Mouse (Mus musculus) lung, embryonic 14.5 days (tissue): Measurements from ENCODE around the gene Sgsm2. TPM values are rescaled to one million over a fixed set of nuclear protein-coding genes. Genes with fewer than 3 reads are reported as not detected.

ENCODE experiments used
- ATAC-seq: fragments of 200-750 bp; cut with Nextera tagmentation; 2 replicates; pipeline ENCODE4 v1.8.0; 2017; ENCODE audit warnings: mild to moderate bottlenecking, moderate TSS enrichment, moderate library complexity; ENCODE audit not compliant: insufficient read depth
- DNase-seq: peaks from one replicate; pipeline ENCODE4 v3.0.0-alpha.2; 2015
- H3K27ac ChIP-seq: fragments of 300-500 bp; sonication (generic); 2 replicates; pipeline ENCODE4 v1.5.1; 2014; ENCODE audit warnings: low read depth, mild to moderate bottlenecking, moderate library complexity
- H3K27me3 ChIP-seq: fragments of 300-500 bp; sonication (generic); 2 replicates; pipeline ENCODE4 v1.6.1; 2014; ENCODE audit warnings: low read length, control low read depth; ENCODE audit not compliant: insufficient read depth
- H3K36me3 ChIP-seq: fragments of 300-500 bp; sonication (generic); 2 replicates; pipeline ENCODE4 v1.6.1; 2014; ENCODE audit warnings: control low read depth; ENCODE audit not compliant: insufficient read depth
- H3K4me1 ChIP-seq: fragments of 300-500 bp; sonication (generic); 2 replicates; pipeline ENCODE4 v1.6.1; 2014; ENCODE audit warnings: antibody characterized with exemption, control low read depth; ENCODE audit not compliant: insufficient read depth
- H3K4me2 ChIP-seq: fragments of 300-500 bp; sonication (generic); 2 replicates; pipeline ENCODE4 v1.6.1; 2014; ENCODE audit warnings: mild to moderate bottlenecking
- H3K4me3 ChIP-seq: fragments of 300-500 bp; sonication (generic); 2 replicates; pipeline ENCODE4 v1.5.1; 2014; ENCODE audit warnings: low read depth, low read length
- H3K9ac ChIP-seq: fragments of 300-500 bp; sonication (generic); 2 replicates; pipeline ENCODE4 v1.6.1; 2014
- H3K9me3 ChIP-seq: fragments of 300-500 bp; sonication (generic); 2 replicates; pipeline ENCODE4 v1.6.1; 2016; ENCODE audit warnings: low read depth, low read length, control low read depth
- CTCF ChIP-seq: IDR thresholded peaks from 2 replicates; pipeline ENCODE4 v1.5.1; 2016; ENCODE audit warnings: antibody characterized with exemption, low read depth
- WGBS: fragments of 180-500 bp; shearing (Covaris S2); extraction: QIAGEN DNeasy Blood & Tissue Kit; methylation state at CpG from one replicate; pipeline ENCODE4 v1.1.7; 2014; 5-methylcytosine and 5-hydroxymethylcytosine counted together
- polyA plus RNA-seq: library from polyadenylated mRNA; unstranded; fragments of >200 nt; fragmentation: Nextera tagmentation; extraction: Ambion mirVana; gene quantifications from 2 replicates; pipeline ENCODE4 v1.2.1, GENCODE M21; 2014

Sgsm2 gene
- polyA plus RNA-seq, 1 experiment from 2014 or later = 4.8 TPM

DNA sequence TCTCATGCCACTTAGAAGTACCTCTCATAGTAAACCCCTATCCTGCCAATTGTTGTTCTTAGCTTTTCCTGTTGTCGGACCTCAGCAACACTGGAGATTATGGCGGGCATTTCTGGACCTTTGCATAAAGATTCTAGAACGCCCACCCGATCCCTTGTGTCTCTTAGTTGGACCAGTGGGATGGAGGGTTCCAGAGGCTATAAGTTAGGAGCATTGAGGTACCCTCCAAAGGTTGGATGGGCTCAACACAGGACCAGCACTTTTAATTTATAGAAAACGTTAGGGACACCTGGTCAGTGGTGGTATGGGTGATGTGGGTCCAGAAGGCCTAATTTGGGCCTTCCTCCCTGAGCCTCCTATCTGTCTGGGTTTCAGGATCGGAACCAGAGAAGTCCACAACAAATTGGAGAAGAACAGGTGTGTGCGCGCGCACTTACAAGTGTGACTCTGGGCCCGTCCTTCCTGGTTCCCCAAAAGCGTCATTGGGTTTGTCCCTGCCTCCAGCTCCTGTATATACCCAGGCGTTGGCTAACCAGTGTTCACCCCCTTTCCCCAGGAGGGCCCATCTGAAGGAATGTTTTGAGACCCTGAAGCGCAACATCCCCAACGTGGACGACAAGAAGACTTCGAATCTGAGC, 59.7 kb downstream of the Sgsm2 start:
- Histone ChIP-seq H3K4me2 (peak overlapping the region; percentile 94), H3K27ac (peak overlapping the region; percentile 96), H3K9ac (peak overlapping the region; percentile 59; the same call in 1 of the 2 replicates), H3K4me3 (peak overlapping the region; percentile 53), H3K4me1 (peaks cover 14% of the 10 kb centered on the region), H3K36me3 (peaks cover 7% of the 10 kb centered on the region; the same call in 1 of the 2 replicates), H3K27me3 (no peaks in the 10 kb centered on the region), H3K9me3 (no peaks in the 10 kb centered on the region)
- DNase-seq (no peak), ATAC-seq (peak; percentile 2; the same call in 1 of the 2 replicates)
- WGBS = 41% methylated on average over 16 of the region's 16 CpGs
- no peak for TF ChIP-seq CTCF

DNA sequence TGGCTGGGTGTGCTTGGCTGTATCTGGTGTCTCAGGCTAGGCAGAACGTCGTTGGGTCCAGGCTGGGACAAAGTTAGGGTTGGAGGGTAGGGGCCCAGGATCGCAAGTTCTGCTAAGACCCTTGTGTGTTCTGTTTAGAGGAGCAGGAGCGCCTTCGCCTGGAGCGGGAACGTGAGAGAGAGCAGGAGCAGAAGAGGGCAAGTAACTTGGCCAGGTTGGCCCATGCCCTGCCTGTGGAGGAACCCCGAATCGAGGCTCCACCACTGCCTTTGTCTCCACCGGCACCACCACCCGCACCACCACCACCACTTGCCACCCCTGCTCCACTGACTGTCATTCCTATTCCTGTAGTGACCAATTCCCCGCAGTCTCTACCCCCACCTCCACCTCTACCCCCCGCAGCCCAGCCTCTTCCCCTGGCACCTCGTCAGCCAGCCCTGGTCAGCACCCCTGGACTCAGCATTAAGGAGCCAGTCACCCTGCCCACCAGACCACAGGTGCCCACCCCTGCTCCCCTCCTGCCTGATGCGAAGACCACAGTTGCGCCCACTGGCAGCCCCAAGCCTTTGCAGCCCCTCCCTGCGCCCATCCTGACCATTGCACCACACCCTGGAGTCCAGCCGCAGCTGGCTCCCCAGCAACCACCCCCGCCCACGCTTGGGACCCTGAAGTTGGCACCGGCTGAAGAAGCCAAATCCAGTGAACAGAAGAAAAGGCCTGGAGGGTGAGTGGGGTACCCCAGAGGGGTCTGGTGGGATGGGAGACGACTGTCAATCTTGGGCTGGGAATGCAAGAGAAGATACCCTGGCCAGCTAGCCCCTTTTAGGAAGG, 60.4 kb downstream of the Sgsm2 start:
- Histone ChIP-seq H3K27ac (no peak overlapping the region), H3K9me3 (no peaks in the 10 kb centered on the region), H3K36me3 (0 out of 2 replicates have a peak, but pooled peaks cover 5% of the 10 kb centered on the region), H3K4me2 (no peak overlapping the region), H3K4me1 (peaks cover 14% of the 10 kb centered on the region), H3K9ac (no peak overlapping the region), H3K27me3 (no peaks in the 10 kb centered on the region), H3K4me3 (no peak overlapping the region)
- no peak for TF ChIP-seq CTCF
- DNase-seq (no peak), ATAC-seq (no peak)
- WGBS = 92% methylated on average over 22 of the region's 22 CpGs

DNA sequence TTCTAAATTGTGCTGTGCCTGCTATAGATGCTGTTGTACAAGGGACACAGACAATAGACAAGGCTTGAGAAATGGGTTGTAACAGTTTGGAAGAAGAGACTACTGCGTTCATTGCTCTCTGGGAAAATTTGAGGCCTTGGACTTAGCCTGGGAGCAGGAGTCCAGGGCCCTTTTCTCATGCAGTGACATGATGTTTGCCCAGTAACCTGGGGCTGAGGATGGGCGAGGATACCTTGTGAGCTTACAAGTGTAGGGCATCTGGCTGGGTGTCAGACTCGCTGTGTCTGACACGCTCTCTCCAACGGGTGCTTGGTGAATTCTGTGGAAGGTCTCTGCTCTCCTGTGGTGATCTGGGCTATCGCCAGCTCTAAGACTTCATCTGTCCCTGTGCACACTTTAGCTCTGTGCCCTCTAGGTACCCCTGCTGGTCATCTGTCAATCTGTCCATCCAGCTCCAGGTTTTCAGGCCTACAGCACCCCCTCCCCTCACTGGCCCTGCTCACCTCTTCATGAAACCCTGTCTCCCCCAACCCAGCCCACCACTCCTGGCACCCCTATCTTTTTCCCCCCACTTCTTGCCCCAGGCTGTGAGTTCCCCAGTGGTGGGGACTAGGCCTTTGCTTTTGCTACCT, 61.2 kb downstream of the Sgsm2 start:
- TF ChIP-seq CTCF = no peak
- H3K4me3 ChIP-seq = no peak overlapping the region
- H3K9ac ChIP-seq = no peak overlapping the region
- H3K36me3 ChIP-seq = 0 out of 2 replicates have a peak, but pooled peaks cover 5% of the 10 kb centered on the region
- no peak overlapping the region for H3K27ac ChIP-seq
- H3K4me1 ChIP-seq = peaks cover 14% of the 10 kb centered on the region
- DNase-seq (no peak), ATAC-seq (no peak)
- no peaks in the 10 kb centered on the region for H3K9me3 ChIP-seq
- no peak overlapping the region for H3K4me2 ChIP-seq
- WGBS = 85% methylated on average over 6 of the region's 6 CpGs
- H3K27me3 ChIP-seq = no peaks in the 10 kb centered on the region

DNA sequence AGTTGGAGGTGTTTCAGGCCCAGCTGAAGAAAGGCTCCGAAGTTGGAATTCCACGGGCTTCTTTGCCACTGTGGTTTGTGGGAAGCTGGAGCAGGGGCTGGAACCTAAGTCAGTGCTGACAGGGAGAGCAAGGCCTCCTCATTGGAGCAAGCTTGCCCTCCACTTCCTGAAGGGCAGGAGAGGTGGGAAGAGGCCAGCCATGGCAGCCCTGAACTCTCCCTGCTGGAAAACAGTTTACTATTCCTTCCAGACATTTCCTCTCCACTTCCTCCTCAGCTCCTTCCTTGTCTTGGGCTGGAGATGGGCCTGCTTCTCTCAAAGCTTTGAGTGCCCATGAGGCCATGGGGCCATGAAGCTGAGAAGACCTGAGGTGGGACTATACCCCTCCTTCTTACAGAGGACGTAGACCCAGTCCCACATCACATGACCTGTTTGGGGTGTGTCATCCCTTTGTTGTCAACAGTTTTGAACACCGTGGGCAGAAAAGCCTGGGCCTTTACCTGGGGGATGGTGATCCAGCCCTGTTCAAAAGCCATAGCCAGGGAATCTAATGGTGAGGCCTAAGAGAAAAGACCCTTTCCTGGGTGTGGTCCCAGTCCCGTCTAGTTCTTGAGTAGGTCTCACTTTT, 62.1 kb downstream of the Sgsm2 start:
- Histone ChIP-seq H3K36me3 (no peaks in the 10 kb centered on the region), H3K27me3 (no peaks in the 10 kb centered on the region), H3K9ac (no peak overlapping the region), H3K4me3 (no peak overlapping the region), H3K9me3 (no peaks in the 10 kb centered on the region), H3K4me2 (no peak overlapping the region), H3K4me1 (peaks cover 14% of the 10 kb centered on the region), H3K27ac (peak overlapping the region; percentile 64; the same call in 1 of the 2 replicates)
- 39% methylated on average over 5 of the region's 5 CpGs for WGBS
- no peak for ATAC-seq
- TF ChIP-seq CTCF = no peak
- DNase-seq = no peak

DNA sequence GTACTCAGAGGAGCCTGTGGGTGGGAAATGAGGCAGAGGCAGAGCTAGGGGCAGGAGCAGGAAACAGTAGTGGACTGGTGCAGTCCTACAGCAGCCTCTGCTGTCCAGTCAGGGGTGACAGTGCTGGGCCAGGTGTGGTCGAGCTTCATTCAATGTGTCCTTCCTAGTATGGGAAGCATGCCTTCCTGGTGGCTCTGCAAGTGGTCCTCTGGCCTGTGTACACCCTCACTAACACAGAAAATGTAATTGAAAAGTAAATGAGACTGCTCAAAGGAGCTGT, 62.6 kb downstream of the Sgsm2 start:
- no peaks in the 10 kb centered on the region for H3K9me3 ChIP-seq
- peaks cover 16% of the 10 kb centered on the region for H3K4me1 ChIP-seq
- no peaks in the 10 kb centered on the region for H3K36me3 ChIP-seq
- no peak overlapping the region for H3K9ac ChIP-seq
- no peaks in the 10 kb centered on the region for H3K27me3 ChIP-seq
- no peak for TF ChIP-seq CTCF
- no peak overlapping the region for H3K4me2 ChIP-seq
- WGBS = 38% methylated on average over 1 of the region's 1 CpGs
- no peak overlapping the region; the same call in 1 of the 2 replicates for H3K4me3 ChIP-seq
- DNase-seq = no peak
- ATAC-seq = no peak
- peak overlapping the region; percentile 64; the same call in 1 of the 2 replicates for H3K27ac ChIP-seq

DNA sequence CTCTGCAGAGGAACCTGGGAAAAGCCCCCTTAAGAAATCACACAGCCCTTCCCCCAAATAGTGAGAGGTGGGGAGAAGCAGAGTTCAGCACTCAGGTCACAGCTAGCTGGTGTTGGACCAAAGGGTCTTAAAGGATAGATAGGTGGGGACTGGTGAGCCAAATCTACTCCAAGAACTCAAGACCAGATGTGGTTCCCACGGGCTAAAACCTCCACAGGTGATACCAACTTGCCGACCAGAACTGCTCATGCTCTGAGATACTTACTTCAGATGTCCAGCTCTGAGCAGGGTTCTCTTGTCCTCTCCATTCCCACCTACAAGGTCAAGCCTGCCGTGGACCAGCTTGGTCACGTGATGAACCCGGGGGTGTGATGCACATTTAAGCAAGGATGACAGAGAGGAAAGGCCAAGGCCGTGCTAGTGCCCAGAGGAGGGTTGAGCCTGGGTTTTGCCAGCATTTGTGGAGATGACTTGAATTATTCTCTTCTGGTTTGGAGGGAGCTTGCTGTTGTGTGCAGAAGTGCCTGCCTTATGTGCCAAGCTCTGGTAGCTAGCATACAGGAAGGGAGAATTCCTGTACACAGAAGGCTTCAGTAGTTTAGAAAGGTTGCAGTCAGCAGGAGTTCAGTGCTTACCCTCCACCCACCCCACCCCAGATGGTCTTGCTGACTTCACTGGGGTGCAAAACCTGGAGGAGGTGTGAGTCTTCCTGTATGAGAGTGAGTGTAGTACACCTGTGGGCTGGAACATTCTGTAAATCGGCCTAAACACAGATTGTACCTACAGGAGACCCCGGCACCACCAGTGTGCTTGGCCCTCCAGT, 63.1 kb downstream of the Sgsm2 start:
- peak overlapping the region; percentile 95 for H3K4me2 ChIP-seq
- no peak overlapping the region for H3K9ac ChIP-seq
- ATAC-seq (no peak), DNase-seq (no peak)
- peaks cover 16% of the 10 kb centered on the region for H3K4me1 ChIP-seq
- WGBS = 73% methylated on average over 8 of the region's 8 CpGs
- H3K4me3 ChIP-seq = peak overlapping the region; percentile 79
- TF ChIP-seq CTCF = no peak
- H3K27me3 ChIP-seq = no peaks in the 10 kb centered on the region
- H3K36me3 ChIP-seq = no peaks in the 10 kb centered on the region
- H3K9me3 ChIP-seq = no peaks in the 10 kb centered on the region
- H3K27ac ChIP-seq = peak overlapping the region; percentile 64; the same call in 1 of the 2 replicates
